Mouse (Mus musculus): ENCODE measurements around the gene Cnot1.
"Not testable (repeated sequence)": the region's sequence is repeated elsewhere in the genome, so short reads cannot be mapped to it uniquely, and the experiment has no call there.

Gene Cnot1

GRCm38 (mm10) chr8:95807331-95807843 is at the start of gene Cnot1:
Gene Cnot1 (minus strand): TSS chr8:95807464.
- peak; percentile 91 for DNase-seq (ENCODE audit: low spot score in 2 of 2)

GRCm38 (mm10) chr8:95854174-95854573 is 46.9 kb upstream of the Cnot1 start:
- no peak for DNase-seq (ENCODE audit: low spot score in 2 of 2)

- peak in 1 of 2 experiments; percentile 36 for DNase-seq (ENCODE audit: low spot score in 2 of 2)
These were observed 46.0 kb upstream of the Cnot1 start, which contains the start of gene Slc38a7 for GRCm38 (mm10) chr8:95853102-95853843. Gene Slc38a7 (minus strand): TSS chr8:95853539.

GRCm38 (mm10) chr8:95852290-95852689 is 45.0 kb upstream of the Cnot1 start:
- DNase-seq (ENCODE audit: low spot score in 2 of 2) = no peak

- DNase-seq (ENCODE audit: low spot score in 2 of 2) = no peak
These were observed 43.1 kb upstream of the Cnot1 start for GRCm38 (mm10) chr8:95850326-95850725.

GRCm38 (mm10) chr8:95848734-95849464 is 41.6 kb upstream of the Cnot1 start:
- no peak for DNase-seq (ENCODE audit: low spot score in 2 of 2)

GRCm38 (mm10) chr8:95848061-95848551 is 40.8 kb upstream of the Cnot1 start:
- no peak for DNase-seq (ENCODE audit: low spot score in 2 of 2)

GRCm38 (mm10) chr8:95845026-95845425 is 37.8 kb upstream of the Cnot1 start:
- DNase-seq (ENCODE audit: low spot score in 2 of 2) = no peak

- no peak for DNase-seq (ENCODE audit: low spot score in 2 of 2)
These were observed 36.7 kb upstream of the Cnot1 start for GRCm38 (mm10) chr8:95843968-95844367.

GRCm38 (mm10) chr8:95841436-95841835 is 34.2 kb upstream of the Cnot1 start:
- no peak for DNase-seq (ENCODE audit: low spot score in 2 of 2)

- no peak for DNase-seq (ENCODE audit: low spot score in 2 of 2)
These were observed 32.0 kb upstream of the Cnot1 start for GRCm38 (mm10) chr8:95839289-95839688.

- no peak for DNase-seq (ENCODE audit: low spot score in 2 of 2)
These were observed 30.0 kb upstream of the Cnot1 start for GRCm38 (mm10) chr8:95837266-95837665.

GRCm38 (mm10) chr8:95835891-95836290 is 28.6 kb upstream of the Cnot1 start:
- DNase-seq (ENCODE audit: low spot score in 2 of 2) = no peak

- DNase-seq (ENCODE audit: low spot score in 2 of 2) = no peak
These were observed 26.2 kb upstream of the Cnot1 start for GRCm38 (mm10) chr8:95833435-95833984.

- DNase-seq (ENCODE audit: low spot score in 2 of 2) = peak; percentile 66 to 78
These were observed 25.6 kb upstream of the Cnot1 start for GRCm38 (mm10) chr8:95832603-95833434.

GRCm38 (mm10) chr8:95830144-95830543 is 22.9 kb upstream of the Cnot1 start:
- no peak for DNase-seq (ENCODE audit: low spot score in 2 of 2)

- DNase-seq (ENCODE audit: low spot score in 2 of 2) = not testable (repeated sequence)
These were observed 17.9 kb upstream of the Cnot1 start, which contains the start of gene Sap18b for GRCm38 (mm10) chr8:95825162-95825561. Gene Sap18b (plus strand): TSS chr8:95825346.

GRCm38 (mm10) chr8:95822699-95823098 is 15.4 kb upstream of the Cnot1 start:
- no peak for DNase-seq (ENCODE audit: low spot score in 2 of 2)

- DNase-seq (ENCODE audit: low spot score in 2 of 2) = no peak
These were observed 14.8 kb upstream of the Cnot1 start for GRCm38 (mm10) chr8:95822096-95822495.

GRCm38 (mm10) chr8:95821266-95821665 is 14.0 kb upstream of the Cnot1 start:
- no peak for DNase-seq (ENCODE audit: low spot score in 2 of 2)

- no peak for DNase-seq (ENCODE audit: low spot score in 2 of 2)
These were observed 10.9 kb upstream of the Cnot1 start for GRCm38 (mm10) chr8:95818211-95818610.

Measured in spleen, postnatal 14 days (tissue).